8 mouse cellular contexts compared by ENCODE assay signal in genomic region chr3:39220707-39221034, GRCm38 (mm10).
DNase-seq lines count a peak whose midpoint lies in the region; TF ChIP-seq lines count a peak whose summit lies in the region.

No protein-coding gene starts in this region.

- 51% methylated on average over 2 of the region's 2 CpGs for WGBS in limb, embryonic 10.5 days
- WGBS in cerebellum, adult 2 months, result 37% methylated on average over 2 of the region's 2 CpGs

- no peaks in the 10 kb centered on the region for H3K36me3 ChIP-seq in limb, embryonic 10.5 days

- H3K4me1 ChIP-seq in limb, embryonic 10.5 days, result peaks cover 11% of the 10 kb centered on the region
- H3K4me1 ChIP-seq in cerebellum, adult 2 months (ENCODE audit: control insufficient read depth, insufficient read depth, low read length), result no peaks in the 10 kb centered on the region

- no peak overlapping the region for H3K4me3 ChIP-seq in limb, embryonic 10.5 days
- H3K4me3 ChIP-seq in cerebellum, adult 2 months (replicated peaks; ENCODE audit: insufficient read depth, low read depth, low read length), result no peak overlapping the region

- H3K27me3 ChIP-seq in limb, embryonic 10.5 days (ENCODE audit: low read depth, poor library complexity, severe bottlenecking), result no peaks in the 10 kb centered on the region
- no peaks in the 10 kb centered on the region for H3K27me3 ChIP-seq in cerebellum, adult 2 months (ENCODE audit: control insufficient read depth, insufficient read depth, low read length)

- peak; percentile 31 for DNase-seq in ES-CJ7 (ENCODE audit: low read depth, low spot score)
- peak; percentile 51 for DNase-seq in embryo, embryonic 10.5 days (ENCODE audit: low spot score)
- DNase-seq in heart, postnatal 10 days, result peak; percentile 29 to 39
- DNase-seq in limb, embryonic 10.5 days (ENCODE audit: low spot score), result no peak
- peak; percentile 15 for DNase-seq in yolk sac, embryonic 10.5 days (ENCODE audit: low spot score)
- no peak for DNase-seq in urinary bladder, adult 18-20 months (ENCODE audit: low spot score in 2 of 2)
- DNase-seq in testis, postnatal 14 days (ENCODE audit: low spot score), result no peak
- no peak for DNase-seq in cerebellum, adult 2 months

- peak overlapping the region; percentile 82 for H3K27ac ChIP-seq in limb, embryonic 10.5 days
- no peak overlapping the region for H3K27ac ChIP-seq in cerebellum, adult 2 months (ENCODE audit: insufficient read depth, low read length)

- no peak for TF ChIP-seq CTCF in cerebellum, adult 2 months (IDR thresholded peaks at IDR 0.05; ENCODE audit: borderline replicate concordance, insufficient read depth, low read depth, low read length)

- no peak for TF ChIP-seq POLR2A in cerebellum, adult 2 months (IDR thresholded peaks at IDR 0.05; ENCODE audit: borderline replicate concordance, insufficient read depth, low read length)

- no peaks in the 10 kb centered on the region for H3K9me3 ChIP-seq in limb, embryonic 10.5 days (replicated peaks)

- intact Hi-C loops in heart, postnatal 10 days (cut with DNase I), result loop anchor here (1.0 kb wide), 1 partner anchor 336 kb away; no protein-coding TSS in a partner anchor

Comparison
In these comparisons a context has a peak if more than half of its experiments do, and no peak if none do; other contexts are left out.
1. DNase-seq: peak in ES-CJ7 (single experiment), embryo, embryonic 10.5 days (single experiment), heart, postnatal 10 days (2 of 2) and yolk sac, embryonic 10.5 days (single experiment); none in limb, embryonic 10.5 days (single experiment), urinary bladder, adult 18-20 months (0 of 2), testis, postnatal 14 days (single experiment) and cerebellum, adult 2 months (0 of 2).